Mouse (Mus musculus) neural tube, embryonic 11.5 days (tissue): Measurements from ENCODE around the gene Bank1. TPM values are rescaled to one million over a fixed set of nuclear protein-coding genes. Genes with fewer than 3 reads are reported as not detected.
A peak's percentile ranks its signal among the peaks of the same experiment; 100 is the strongest.

Experiments
- ATAC-seq: fragments of 200-750 bp; cut with Nextera tagmentation; 2 replicates; pipeline ENCODE4 v1.8.0; 2017; ENCODE audit warnings: moderate number of reproducible peaks, mild to moderate bottlenecking, moderate TSS enrichment, moderate library complexity; ENCODE audit not compliant: insufficient read depth, low FRiP score, low TSS enrichment
- DNase-seq: peaks from one replicate; pipeline ENCODE4 v3.0.0-alpha.2; 2015; ENCODE audit warnings: low spot score
- H3K27ac ChIP-seq: fragments of 300-500 bp; sonication (generic); 2 replicates; pipeline ENCODE4 v1.5.1; 2014; ENCODE audit warnings: low read depth, mild to moderate bottlenecking, low read length
- H3K27me3 ChIP-seq: fragments of 300-500 bp; sonication (generic); 2 replicates; pipeline ENCODE4 v1.6.1; 2014; ENCODE audit warnings: mild to moderate bottlenecking, low read length, mixed read lengths; ENCODE audit not compliant: control insufficient read depth, insufficient read depth
- H3K36me3 ChIP-seq: fragments of 300-500 bp; sonication (generic); 2 replicates; pipeline ENCODE4 v1.6.1; 2014; ENCODE audit warnings: mild to moderate bottlenecking, low read length, moderate library complexity, mixed read lengths; ENCODE audit not compliant: control insufficient read depth, insufficient read depth
- H3K4me1 ChIP-seq: fragments of 300-500 bp; sonication (generic); 2 replicates; pipeline ENCODE4 v1.6.1; 2014; ENCODE audit warnings: low read length, mixed read lengths; ENCODE audit not compliant: control insufficient read depth, insufficient read depth
- H3K4me2 ChIP-seq: fragments of 300-500 bp; sonication (generic); 2 replicates; pipeline ENCODE4 v1.6.1; 2014; ENCODE audit warnings: low read depth, mild to moderate bottlenecking, moderate library complexity
- H3K4me3 ChIP-seq: fragments of 300-500 bp; sonication (generic); 2 replicates; pipeline ENCODE4 v1.5.1; 2014; ENCODE audit warnings: low read depth, low read length
- H3K9ac ChIP-seq: fragments of 300-500 bp; sonication (generic); 2 replicates; pipeline ENCODE4 v1.6.1; 2014; ENCODE audit warnings: mild to moderate bottlenecking, low read length
- H3K9me3 ChIP-seq: fragments of 300-500 bp; sonication (generic); 2 replicates; pipeline ENCODE4 v1.6.1; 2016; ENCODE audit warnings: low read length; ENCODE audit not compliant: control insufficient read depth
- WGBS: fragments of 180-500 bp; shearing (Covaris S2); extraction: QIAGEN DNeasy Blood & Tissue Kit; methylation state at CpG from one replicate; pipeline ENCODE4 v1.1.7; 2014; 5-methylcytosine and 5-hydroxymethylcytosine counted together
- polyA plus RNA-seq: library from polyadenylated mRNA; unstranded; fragments of >200 nt; fragmentation: Nextera tagmentation; extraction: Ambion mirVana; gene quantifications from 2 replicates; pipeline ENCODE4 v1.2.1, GENCODE M21; 2014

The Bank1 gene
- polyA plus RNA-seq, 1 experiment from 2014 or later, result 0.24 TPM

- WGBS, result 89% methylated on average over 2 of the region's 2 CpGs
- no peaks in the 10 kb centered on the region for H3K36me3 ChIP-seq
Observed at GRCm38 (mm10) chr3:136166033-136166361, 159.9 kb downstream of the Bank1 start.

GRCm38 (mm10) chr3:136165167-136166032, 160.5 kb downstream of the Bank1 start:
- no peaks in the 10 kb centered on the region for H3K27me3 ChIP-seq
- H3K36me3 ChIP-seq, result no peaks in the 10 kb centered on the region
- no peaks in the 10 kb centered on the region for H3K4me1 ChIP-seq
- no peak for DNase-seq
- no peak overlapping the region for H3K4me3 ChIP-seq
- H3K4me2 ChIP-seq, result no peak overlapping the region
- H3K27ac ChIP-seq, result no peak overlapping the region
- 90% methylated on average over 7 of the region's 7 CpGs for WGBS
- no peak overlapping the region for H3K9ac ChIP-seq
- H3K9me3 ChIP-seq, result no peaks in the 10 kb centered on the region
- ATAC-seq, result no peak

More at GRCm38 (mm10) chr3:136166033-136166361, 159.9 kb downstream of the Bank1 start:
- no peaks in the 10 kb centered on the region for H3K4me1 ChIP-seq
- H3K4me3 ChIP-seq, result no peak overlapping the region
- no peaks in the 10 kb centered on the region for H3K9me3 ChIP-seq
- no peak overlapping the region for H3K27ac ChIP-seq
- H3K9ac ChIP-seq, result no peak overlapping the region
- H3K4me2 ChIP-seq, result no peak overlapping the region
- ATAC-seq (no peak), DNase-seq (no peak)
- no peaks in the 10 kb centered on the region for H3K27me3 ChIP-seq

GRCm38 (mm10) chr3:136158059-136158458, 167.8 kb downstream of the Bank1 start:
- H3K4me1 ChIP-seq, result no peaks in the 10 kb centered on the region
- no peak overlapping the region for H3K27ac ChIP-seq
- H3K36me3 ChIP-seq, result no peaks in the 10 kb centered on the region
- no peak for ATAC-seq
- no peak for DNase-seq
- no peaks in the 10 kb centered on the region for H3K27me3 ChIP-seq
- H3K9ac ChIP-seq, result no peak overlapping the region
- WGBS, result 76% methylated on average over 2 of the region's 2 CpGs
- no peak overlapping the region for H3K4me2 ChIP-seq
- no peak overlapping the region for H3K4me3 ChIP-seq
- H3K9me3 ChIP-seq, result no peaks in the 10 kb centered on the region

GRCm38 (mm10) chr3:136155555-136155954, 170.3 kb downstream of the Bank1 start:
- H3K9ac ChIP-seq, result no peak overlapping the region
- no peak overlapping the region for H3K4me2 ChIP-seq
- WGBS, result 86% methylated on average over 1 of the region's 1 CpGs
- ATAC-seq, result no peak
- H3K9me3 ChIP-seq, result no peaks in the 10 kb centered on the region
- no peak for DNase-seq
- no peak overlapping the region for H3K27ac ChIP-seq
- H3K4me3 ChIP-seq, result no peak overlapping the region
- H3K36me3 ChIP-seq, result no peaks in the 10 kb centered on the region
- H3K4me1 ChIP-seq, result no peaks in the 10 kb centered on the region
- H3K27me3 ChIP-seq, result no peaks in the 10 kb centered on the region

- ATAC-seq (no peak), DNase-seq (no peak)
- Histone ChIP-seq H3K4me3 (no peak overlapping the region), H3K9me3 (no peaks in the 10 kb centered on the region), H3K9ac (no peak overlapping the region), H3K27ac (no peak overlapping the region), H3K4me2 (no peak overlapping the region), H3K36me3 (no peaks in the 10 kb centered on the region), H3K27me3 (no peaks in the 10 kb centered on the region), H3K4me1 (no peaks in the 10 kb centered on the region)
- 90% methylated on average over 3 of the region's 3 CpGs for WGBS
Observed at GRCm38 (mm10) chr3:136150886-136151285, 175.0 kb downstream of the Bank1 start.

- Histone ChIP-seq H3K27me3 (no peaks in the 10 kb centered on the region), H3K9ac (no peak overlapping the region), H3K27ac (no peak overlapping the region), H3K9me3 (no peaks in the 10 kb centered on the region), H3K4me3 (no peak overlapping the region), H3K4me2 (no peak overlapping the region), H3K36me3 (no peaks in the 10 kb centered on the region), H3K4me1 (no peaks in the 10 kb centered on the region)
- DNase-seq (no peak), ATAC-seq (no peak)
- 74% methylated on average over 2 of the region's 2 CpGs for WGBS
Observed at GRCm38 (mm10) chr3:136147166-136147565, 178.7 kb downstream of the Bank1 start.

GRCm38 (mm10) chr3:136132013-136132412, 193.9 kb downstream of the Bank1 start:
- ATAC-seq, result no peak
- no peak overlapping the region for H3K9ac ChIP-seq

GRCm38 (mm10) chr3:136115478-136116215, 210.2 kb downstream of the Bank1 start:
- whole genome bisulfite sequencing, result 48% methylated on average over 5 of the region's 5 CpGs
- H3K27me3 ChIP-seq, result no peaks in the 10 kb centered on the region
- H3K27ac ChIP-seq, result no peak overlapping the region
- H3K4me1 ChIP-seq, result no peaks in the 10 kb centered on the region
- no peaks in the 10 kb centered on the region for H3K36me3 ChIP-seq
- H3K4me3 ChIP-seq, result no peak overlapping the region
- no peak overlapping the region for H3K9ac ChIP-seq
- no peaks in the 10 kb centered on the region for H3K9me3 ChIP-seq
- DNase-seq, result no peak
- H3K4me2 ChIP-seq, result no peak overlapping the region
- ATAC-seq, result peak; percentile 77; the same call in 1 of the 2 replicates

More at GRCm38 (mm10) chr3:136132013-136132412, 193.9 kb downstream of the Bank1 start:
- DNase-seq, result no peak
- H3K27ac ChIP-seq, result no peak overlapping the region
- no peaks in the 10 kb centered on the region for H3K36me3 ChIP-seq
- no peak overlapping the region for H3K4me2 ChIP-seq
- no peaks in the 10 kb centered on the region for H3K4me1 ChIP-seq
- H3K9me3 ChIP-seq, result no peaks in the 10 kb centered on the region
- no peak overlapping the region for H3K4me3 ChIP-seq
- 72% methylated on average over 3 of the region's 3 CpGs for WGBS
- H3K27me3 ChIP-seq, result no peaks in the 10 kb centered on the region
